Mouse (Mus musculus): ENCODE measurements around the gene Iah1. TPM values are rescaled to one million over a fixed set of nuclear protein-coding genes. Genes with fewer than 3 reads are reported as not detected.

Iah1 gene
- total RNA-seq (2023), result 15.3 and 15.8 TPM in 2 replicates

DNA sequence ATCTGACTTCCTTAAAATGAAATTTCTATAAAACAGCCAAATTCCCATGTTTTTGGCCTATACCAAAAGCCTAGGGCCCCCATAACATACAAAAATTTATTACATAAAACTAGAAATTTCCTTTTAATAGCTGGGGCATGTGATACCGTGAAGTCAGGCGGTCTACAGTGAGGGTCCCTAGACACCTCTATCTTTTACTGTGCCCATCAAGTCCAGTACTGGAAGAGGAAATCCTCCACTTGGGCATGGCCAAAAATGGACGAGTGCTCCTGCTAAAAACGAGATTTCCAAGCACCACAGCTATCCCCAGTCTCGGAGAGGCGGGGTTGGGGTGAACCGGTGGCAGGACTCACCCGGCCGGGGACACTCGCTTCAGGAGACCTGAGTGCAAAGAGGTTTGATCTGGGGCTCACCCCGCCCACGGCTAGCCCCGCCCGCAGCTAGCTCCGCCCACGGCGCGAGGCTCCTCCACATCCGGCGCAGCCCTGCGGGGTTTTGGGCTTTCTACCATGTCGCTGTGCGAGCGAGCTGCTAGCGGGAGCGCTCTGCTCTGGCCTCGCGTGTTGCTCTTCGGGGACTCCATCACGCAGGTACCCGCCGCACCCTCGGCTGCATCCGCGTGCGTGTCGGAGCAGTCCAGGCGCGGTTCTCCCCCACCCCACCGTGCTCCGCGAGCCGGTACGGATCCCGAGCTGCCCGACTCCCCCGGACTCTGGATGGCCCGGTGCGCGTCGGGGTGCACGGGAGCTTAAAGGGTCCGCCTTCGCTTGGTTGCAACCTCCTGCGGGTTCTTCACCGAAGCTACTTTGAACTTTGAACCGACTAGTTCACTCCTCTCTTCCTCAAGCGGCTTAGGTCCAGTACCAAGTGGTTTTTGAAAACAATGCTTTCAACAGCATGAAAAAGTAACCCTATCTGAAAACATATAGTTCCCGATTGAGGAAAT, at the start of gene Iah1:
Gene Iah1 (plus strand): TSS at position 467 of the 946 bp plus-strand sequence.

DNA sequence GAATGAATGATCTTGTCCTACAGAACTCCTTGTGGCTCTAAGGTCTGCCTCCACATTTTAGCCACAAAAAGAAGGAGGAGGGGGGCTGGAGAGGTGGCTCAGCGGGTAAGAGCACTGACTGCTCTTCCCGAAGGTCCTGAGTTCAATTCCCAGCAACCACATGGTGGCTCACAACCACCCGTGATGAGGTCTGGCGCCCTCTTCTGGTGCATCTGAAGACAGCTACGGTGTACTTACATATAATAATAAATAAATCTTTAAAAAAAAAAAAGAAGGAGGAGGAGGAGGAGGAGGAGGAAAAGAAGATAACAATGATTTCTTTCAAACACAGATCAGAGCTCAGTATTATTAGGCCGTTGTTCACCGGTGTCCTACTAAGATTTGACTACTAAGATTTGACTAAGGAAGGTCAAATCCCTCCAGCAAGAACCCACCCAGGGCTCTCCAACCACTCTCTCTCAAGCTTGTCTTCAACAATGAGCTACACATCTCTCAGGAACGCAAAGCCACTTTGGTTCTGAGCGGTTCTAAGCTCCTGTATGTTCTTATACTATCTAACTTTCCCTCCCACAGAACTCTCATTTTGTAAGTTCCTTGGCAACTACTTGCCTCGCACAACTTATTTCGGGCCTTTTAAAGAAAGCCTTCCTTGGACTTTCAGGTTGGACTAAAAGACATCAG, 31.3 kb upstream of the Iah1 start, which contains the start of gene Cpsf3:
Gene Cpsf3 (plus strand): TSS at position 631 of the 681 bp plus-strand sequence.

DNA sequence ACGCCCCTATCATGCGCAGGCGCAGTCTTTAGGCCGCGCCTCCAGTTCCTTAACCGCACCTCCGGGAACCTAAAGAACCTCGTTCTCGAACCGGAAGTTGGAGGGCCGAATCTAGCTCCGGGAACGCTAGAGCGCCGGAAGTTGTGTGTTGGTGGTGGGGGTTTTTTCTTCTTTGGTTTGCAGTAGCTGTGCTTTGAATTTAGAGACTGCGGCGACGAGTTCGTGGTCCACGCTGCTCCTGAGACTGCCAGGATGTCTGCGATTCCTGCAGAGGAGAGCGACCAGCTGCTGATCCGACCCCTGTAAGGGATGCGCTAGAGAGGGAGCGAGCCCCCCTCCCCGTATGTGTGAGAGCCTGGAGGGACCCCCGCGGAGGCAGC, 30.0 kb upstream of the Iah1 start, which contains the start of gene Itgb1bp1:
Gene Itgb1bp1 (minus strand): TSS at position 42 of the 380 bp plus-strand sequence.

DNA sequence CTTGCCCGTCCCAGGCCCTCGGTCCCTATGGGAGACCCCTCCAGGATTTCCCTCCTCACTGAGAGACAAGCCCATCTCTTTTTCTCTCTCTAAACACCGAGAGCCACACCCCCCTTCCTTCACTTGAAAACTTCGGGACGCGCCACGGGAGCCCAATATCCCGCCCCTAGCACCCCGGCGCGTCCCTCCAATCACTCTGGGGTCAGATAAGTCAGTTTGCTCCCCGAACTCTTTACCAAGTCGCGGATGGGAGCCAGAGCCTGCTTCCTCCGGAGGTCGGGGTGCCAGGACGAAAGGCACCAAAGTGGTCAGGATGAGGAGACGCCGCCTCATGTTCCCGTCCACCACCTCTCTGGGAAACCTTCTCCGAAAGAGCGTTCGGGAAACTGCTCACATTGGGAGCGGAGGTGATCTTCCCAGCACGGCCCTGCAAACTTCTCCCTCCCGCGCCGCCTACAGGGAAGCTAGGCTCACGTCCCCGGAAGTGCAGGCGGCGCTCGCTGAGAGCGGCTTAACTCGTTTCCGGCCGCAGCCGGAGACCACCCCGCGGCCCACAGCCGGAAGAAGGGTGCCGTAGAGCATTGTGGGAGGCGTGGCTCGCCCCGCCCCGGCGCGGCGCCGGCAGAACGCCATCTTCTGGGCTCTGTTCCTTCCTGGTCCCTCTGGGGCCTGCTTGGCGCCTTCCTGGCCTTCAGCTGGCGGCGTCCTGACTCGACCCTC, 57.1 kb downstream of the Iah1 start, which contains the start of gene Adam17:
Gene Adam17 (minus strand): TSS at position 533 of the 720 bp plus-strand sequence.

Other genes starting within 250 kb of the Iah1 start
- 48.5 and 51.6 TPM in 2 replicates for gene Cpsf3, start 31.0 kb upstream of the Iah1 start, total RNA-seq (2023)
- gene Itgb1bp1, start 30.1 kb upstream of the Iah1 start, total RNA-seq (2023), result 36.0 and 42.1 TPM in 2 replicates
- gene Adam17, start 57.2 kb downstream of the Iah1 start, total RNA-seq (2023), result 60.7 and 75.9 TPM in 2 replicates
- 66.3 and 75.8 TPM in 2 replicates for gene Ywhaq, start 101.2 kb downstream of the Iah1 start, total RNA-seq (2023)